Mouse (Mus musculus): Measurements from ENCODE around the gene Kcnq5. TPM values are rescaled to one million over a fixed set of nuclear protein-coding genes. Genes with fewer than 3 reads are reported as not detected.

Kcnq5 gene
- total and polyA plus RNA-seq, 2 experiments from 2014 or later, result 2.5 to 11.3 TPM

GRCm38 (mm10) chr1:21883747-21884146, 78.0 kb downstream of the Kcnq5 start:
- DNase-seq (ENCODE audit: low spot score) (no peak), ATAC-seq (ENCODE audit: low FRiP score) (no peak)
- no peak for TF ChIP-seq CTCF (IDR thresholded peaks at IDR 0.05)
- WGBS, result 42% methylated on average over 3 of the region's 3 CpGs
- Histone ChIP-seq H3K9ac (replicated peaks; ENCODE audit: low read length, poor library complexity, severe bottlenecking) (no peak overlapping the region), H3K4me2 (ENCODE audit: low read depth, low read length, poor library complexity, severe bottlenecking) (no peak overlapping the region), H3K27ac (ENCODE audit: low read depth, low read length) (no peak overlapping the region), H3K36me3 (ENCODE audit: insufficient read depth, low read length) (no peaks in the 10 kb centered on the region), H3K27me3 (ENCODE audit: insufficient read depth, low read length) (no peaks in the 10 kb centered on the region), H3K9me3 (ENCODE audit: low read length) (no peaks in the 10 kb centered on the region), H3K4me3 (ENCODE audit: low read depth, low read length) (no peak overlapping the region), H3K4me1 (ENCODE audit: insufficient read depth, low read length) (no peaks in the 10 kb centered on the region)

DNA sequence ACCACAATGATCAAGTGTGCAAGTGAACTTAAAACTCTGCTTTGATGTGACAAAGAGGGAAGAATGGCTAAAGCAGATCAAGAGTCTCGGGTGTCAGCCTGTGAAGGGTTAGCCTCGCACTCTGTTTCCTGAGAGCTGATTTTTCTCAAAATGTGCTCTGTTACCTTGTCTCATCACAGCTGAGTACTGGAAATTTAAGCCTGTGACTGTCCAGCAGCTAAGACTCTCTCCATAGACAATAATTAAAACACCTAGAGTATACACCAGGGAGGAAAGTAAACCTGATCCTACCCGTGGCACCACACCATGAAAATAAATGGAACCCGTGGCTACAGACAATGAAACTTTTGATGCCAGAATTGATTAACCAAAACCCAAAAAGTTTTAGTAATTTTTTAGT, 90.9 kb downstream of the Kcnq5 start:
- ATAC-seq (ENCODE audit: low FRiP score), result no peak
- Histone ChIP-seq H3K9me3 (ENCODE audit: low read length) (no peaks in the 10 kb centered on the region), H3K36me3 (ENCODE audit: insufficient read depth, low read length) (no peaks in the 10 kb centered on the region), H3K27me3 (ENCODE audit: insufficient read depth, low read length) (no peaks in the 10 kb centered on the region), H3K4me1 (ENCODE audit: insufficient read depth, low read length) (no peaks in the 10 kb centered on the region), H3K4me2 (ENCODE audit: low read depth, low read length, poor library complexity, severe bottlenecking) (no peak overlapping the region), H3K27ac (ENCODE audit: low read depth, low read length) (no peak overlapping the region), H3K9ac (replicated peaks; ENCODE audit: low read length, poor library complexity, severe bottlenecking) (no peak overlapping the region), H3K4me3 (ENCODE audit: low read depth, low read length) (no peak overlapping the region)
- no peak for DNase-seq (ENCODE audit: low spot score)
- no peak for TF ChIP-seq CTCF (IDR thresholded peaks at IDR 0.05)
- 49% methylated on average over 4 of the region's 4 CpGs for WGBS

DNA sequence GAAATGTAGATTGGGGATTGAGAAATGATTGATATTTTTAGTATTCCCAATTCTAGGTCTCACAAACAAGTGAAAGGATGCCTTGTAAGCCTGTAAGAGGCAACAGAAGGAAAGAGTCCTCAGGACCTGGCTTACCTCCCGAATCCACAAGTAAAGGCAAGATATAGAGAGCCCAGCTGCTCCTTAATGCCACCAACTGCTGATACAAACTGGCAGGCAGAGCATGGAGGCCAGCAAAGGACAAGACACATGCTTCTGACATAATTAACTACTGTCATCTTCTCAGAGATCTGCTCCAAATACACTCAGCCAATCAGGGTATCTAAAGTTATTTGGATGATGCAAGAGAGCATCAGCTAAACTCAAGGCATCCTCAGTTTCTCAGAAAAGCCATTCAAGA, 93.3 kb downstream of the Kcnq5 start:
- Histone ChIP-seq H3K4me2 (ENCODE audit: low read depth, low read length, poor library complexity, severe bottlenecking) (no peak overlapping the region), H3K27ac (ENCODE audit: low read depth, low read length) (no peak overlapping the region), H3K9ac (replicated peaks; ENCODE audit: low read length, poor library complexity, severe bottlenecking) (no peak overlapping the region), H3K4me3 (ENCODE audit: low read depth, low read length) (no peak overlapping the region), H3K4me1 (ENCODE audit: insufficient read depth, low read length) (no peaks in the 10 kb centered on the region), H3K36me3 (ENCODE audit: insufficient read depth, low read length) (no peaks in the 10 kb centered on the region), H3K9me3 (ENCODE audit: low read length) (no peaks in the 10 kb centered on the region), H3K27me3 (ENCODE audit: insufficient read depth, low read length) (no peaks in the 10 kb centered on the region)
- 92% methylated on average over 1 of the region's 1 CpGs for WGBS
- DNase-seq (ENCODE audit: low spot score), result peak; percentile 34
- TF ChIP-seq CTCF (IDR thresholded peaks at IDR 0.05), result no peak
- no peak for ATAC-seq (ENCODE audit: low FRiP score)

DNA sequence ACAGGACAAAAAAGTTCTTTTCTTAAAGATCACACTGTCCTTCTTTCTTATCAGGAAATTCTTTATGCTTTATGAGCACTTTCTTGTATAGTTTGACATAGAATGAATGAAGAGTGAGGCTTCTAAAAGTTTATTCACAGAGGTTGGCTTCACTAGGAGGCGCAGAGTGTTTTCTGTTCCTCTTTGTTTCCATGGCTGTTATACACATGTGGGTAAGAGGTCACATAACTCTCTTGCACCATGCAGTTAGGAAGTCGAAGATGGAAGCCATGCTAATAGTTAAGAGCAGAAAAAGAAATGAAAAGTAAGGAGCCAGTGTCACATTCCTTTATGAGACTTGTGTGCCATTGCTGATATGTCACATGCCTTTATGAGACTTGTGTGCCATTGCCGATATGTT, 105.3 kb downstream of the Kcnq5 start:
- no peak overlapping the region for H3K9ac ChIP-seq (replicated peaks; ENCODE audit: low read length, poor library complexity, severe bottlenecking)
- H3K36me3 ChIP-seq (ENCODE audit: insufficient read depth, low read length), result no peaks in the 10 kb centered on the region
- 72% methylated on average over 3 of the region's 3 CpGs for whole genome bisulfite sequencing
- DNase-seq (ENCODE audit: low spot score) (no peak), ATAC-seq (ENCODE audit: low FRiP score) (no peak)
- no peak overlapping the region for H3K27ac ChIP-seq (ENCODE audit: low read depth, low read length)
- no peaks in the 10 kb centered on the region for H3K9me3 ChIP-seq (ENCODE audit: low read length)
- TF ChIP-seq CTCF (IDR thresholded peaks at IDR 0.05), result no peak
- H3K4me2 ChIP-seq (ENCODE audit: low read depth, low read length, poor library complexity, severe bottlenecking), result no peak overlapping the region
- no peak overlapping the region for H3K4me3 ChIP-seq (ENCODE audit: low read depth, low read length)
- H3K27me3 ChIP-seq (ENCODE audit: insufficient read depth, low read length), result no peaks in the 10 kb centered on the region
- no peaks in the 10 kb centered on the region for H3K4me1 ChIP-seq (ENCODE audit: insufficient read depth, low read length)

- ATAC-seq (ENCODE audit: low FRiP score) (no peak), DNase-seq (ENCODE audit: low spot score) (no peak)
- no peak overlapping the region for H3K9ac ChIP-seq (replicated peaks; ENCODE audit: low read length, poor library complexity, severe bottlenecking)
- no peak overlapping the region for H3K4me2 ChIP-seq (ENCODE audit: low read depth, low read length, poor library complexity, severe bottlenecking)
- WGBS, result 53% methylated on average over 3 of the region's 3 CpGs
- no peaks in the 10 kb centered on the region for H3K36me3 ChIP-seq (ENCODE audit: insufficient read depth, low read length)
- H3K4me1 ChIP-seq (ENCODE audit: insufficient read depth, low read length), result no peaks in the 10 kb centered on the region
- H3K27ac ChIP-seq (ENCODE audit: low read depth, low read length), result no peak overlapping the region
- no peak for TF ChIP-seq CTCF (IDR thresholded peaks at IDR 0.05)
- no peaks in the 10 kb centered on the region for H3K9me3 ChIP-seq (ENCODE audit: low read length)
- no peak overlapping the region for H3K4me3 ChIP-seq (ENCODE audit: low read depth, low read length)
- no peaks in the 10 kb centered on the region for H3K27me3 ChIP-seq (ENCODE audit: insufficient read depth, low read length)
Measured at GRCm38 (mm10) chr1:21838534-21838933, 123.2 kb downstream of the Kcnq5 start.

DNA sequence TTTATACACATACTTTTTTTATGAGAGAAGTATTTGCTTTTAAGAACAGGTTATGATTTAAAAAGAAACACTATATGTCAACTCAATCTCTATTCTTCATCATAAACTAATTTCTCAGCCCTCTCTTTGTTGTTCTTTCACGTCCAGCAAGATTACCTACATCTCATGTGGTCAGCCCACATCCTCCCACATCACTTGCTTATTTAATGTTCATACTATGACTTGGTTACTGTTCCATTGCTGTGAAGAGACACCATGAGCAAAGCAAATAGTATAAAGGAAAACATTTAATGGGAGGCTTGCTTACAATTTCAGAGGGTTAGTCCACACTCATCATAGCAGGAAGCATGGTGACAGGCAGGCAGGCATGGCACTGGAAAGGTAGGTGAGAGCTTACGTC, 124.4 kb downstream of the Kcnq5 start:
- H3K4me3 ChIP-seq (ENCODE audit: low read depth, low read length), result no peak overlapping the region
- no peaks in the 10 kb centered on the region for H3K9me3 ChIP-seq (ENCODE audit: low read length)
- no peak overlapping the region for H3K4me2 ChIP-seq (ENCODE audit: low read depth, low read length, poor library complexity, severe bottlenecking)
- ATAC-seq (ENCODE audit: low FRiP score), result no peak
- no peak overlapping the region for H3K27ac ChIP-seq (ENCODE audit: low read depth, low read length)
- no peaks in the 10 kb centered on the region for H3K36me3 ChIP-seq (ENCODE audit: insufficient read depth, low read length)
- no peak overlapping the region for H3K9ac ChIP-seq (replicated peaks; ENCODE audit: low read length, poor library complexity, severe bottlenecking)
- H3K4me1 ChIP-seq (ENCODE audit: insufficient read depth, low read length), result no peaks in the 10 kb centered on the region
- WGBS, result 84% methylated on average over 2 of the region's 2 CpGs
- TF ChIP-seq CTCF (IDR thresholded peaks at IDR 0.05), result no peak
- H3K27me3 ChIP-seq (ENCODE audit: insufficient read depth, low read length), result no peaks in the 10 kb centered on the region
- DNase-seq (ENCODE audit: low spot score), result no peak
